Mouse (Mus musculus) myocyte (in vitro differentiated cells): ENCODE data around the gene Vmn2r31. TPM values are rescaled to one million over a fixed set of nuclear protein-coding genes. Genes with fewer than 3 reads are reported as not detected.
"Not testable (repeated sequence)": the region's sequence is repeated elsewhere in the genome, so short reads cannot be mapped to it uniquely, and the experiment has no call there.

Source experiments
- H3K27me3 ChIP-seq: one replicate; pipeline ENCODE4 v1.6.1; 2011; ENCODE audit not compliant: control insufficient read depth, insufficient read depth, insufficient read length
- H3K36me3 ChIP-seq: one replicate; pipeline ENCODE4 v1.6.1; 2011; ENCODE audit not compliant: control insufficient read depth, insufficient read depth
- H3K4me2 ChIP-seq: one replicate; pipeline ENCODE4 v1.6.1; 2011; ENCODE audit warnings: low read depth, control low read depth
- H3K4me3 ChIP-seq: one replicate; pipeline ENCODE4 v1.5.1; 2011; ENCODE audit warnings: mild to moderate bottlenecking, control low read depth, moderate library complexity
- H3K79me2 ChIP-seq: one replicate; pipeline ENCODE4 v1.6.1; 2011; ENCODE audit not compliant: control insufficient read depth, insufficient read depth
- H3ac ChIP-seq: one replicate; pipeline ENCODE4 v1.6.1; 2011; ENCODE audit not compliant: control insufficient read depth, insufficient read length
- polyA plus RNA-seq: library from polyadenylated mRNA; unstranded; fragments of >200 nt; fragmentation: generic; extraction: Trizol; gene quantifications from one replicate; pipeline ENCODE4 v1.2.1, GENCODE M21; 2012; ENCODE audit warnings: missing spikeins

Gene Vmn2r31
- not detected for polyA plus RNA-seq

DNA sequence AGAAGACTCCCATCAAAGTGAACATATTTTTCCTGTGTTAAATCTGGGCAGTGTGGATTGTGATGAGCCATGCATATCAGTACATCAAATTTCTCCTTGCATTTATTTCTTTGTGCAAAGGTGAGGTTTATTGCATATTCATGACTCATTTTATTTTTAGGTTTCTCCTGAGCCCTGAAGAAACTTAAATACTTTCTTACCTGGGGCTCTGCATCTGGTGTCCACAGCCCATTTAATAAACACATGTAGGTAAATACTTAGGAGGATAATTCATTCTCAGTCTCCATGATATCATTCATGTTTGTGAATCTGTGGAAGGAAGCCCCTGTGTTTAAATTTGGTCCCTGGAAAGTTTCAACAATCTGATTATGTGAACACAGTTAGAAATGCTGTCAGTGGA, at the start of gene Vmn2r31:
Vmn2r31 (minus strand) TSS at position 101 of the 400 bp plus-strand sequence.
- H3K4me2 ChIP-seq, H3K4me3 ChIP-seq, H3ac ChIP-seq, H3K36me3 ChIP-seq, H3K27me3 ChIP-seq, H3K79me2 ChIP-seq: not testable (repeated sequence)

DNA sequence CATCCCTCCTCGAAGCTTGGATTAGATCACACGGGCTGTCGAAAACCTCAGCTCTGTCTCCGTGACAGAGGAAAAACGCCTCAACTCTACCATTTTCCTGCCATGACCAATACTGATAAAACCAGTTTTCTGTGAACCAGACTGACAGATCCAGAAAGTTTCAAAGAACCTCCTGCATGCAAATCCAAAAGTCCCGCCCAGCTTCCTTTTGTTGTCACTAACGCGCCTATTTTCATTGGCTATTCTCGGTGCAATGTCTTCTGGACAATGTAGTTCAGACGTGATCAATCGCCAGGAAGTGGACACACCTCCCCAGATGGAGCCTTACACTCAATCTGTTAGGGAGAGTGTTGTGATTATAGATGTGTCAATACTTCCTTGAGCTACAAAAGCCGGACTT, 25.1 kb downstream of the Vmn2r31 start, which contains the start of gene Gm45783:
Gm45783 (minus strand) TSS at position 143 of the 400 bp plus-strand sequence.
- H3ac ChIP-seq, H3K79me2 ChIP-seq, H3K4me3 ChIP-seq, H3K27me3 ChIP-seq, H3K36me3 ChIP-seq: not testable (repeated sequence)
- peak within 1 kb of the TSS; percentile 48 for H3K4me2 ChIP-seq

DNA sequence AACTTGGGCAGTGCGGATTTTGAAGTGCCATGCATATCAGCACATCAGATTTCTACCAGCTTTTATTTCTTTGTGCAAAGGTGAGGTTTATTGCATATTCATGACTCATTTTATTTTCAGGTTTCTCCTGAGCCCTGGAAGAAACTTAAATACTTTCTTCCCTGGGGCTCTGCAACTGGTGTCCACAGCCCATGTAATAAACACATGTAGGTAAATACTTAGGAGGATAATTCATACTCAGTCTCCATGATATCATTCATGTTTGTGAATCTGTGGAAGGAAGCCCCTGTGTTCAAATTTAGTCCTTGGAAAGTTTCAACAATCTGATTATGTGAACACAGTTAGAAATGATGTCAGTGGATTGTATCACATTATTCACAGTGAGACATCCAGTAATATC, 62.0 kb downstream of the Vmn2r31 start, which contains the start of gene Vmn2r30:
Vmn2r30 (minus strand) TSS at position 101 of the 400 bp plus-strand sequence.
- H3K79me2 ChIP-seq, H3K36me3 ChIP-seq, H3K27me3 ChIP-seq, H3K4me2 ChIP-seq, H3ac ChIP-seq, H3K4me3 ChIP-seq: not testable (repeated sequence)

Other genes with a start within 250 kb of the Vmn2r31 start
- gene Zfp418, start 228.4 kb downstream of the Vmn2r31 start, polyA plus RNA-seq = 0.53 TPM
- gene Zfp772, start 189.7 kb downstream of the Vmn2r31 start, polyA plus RNA-seq = 1.4 TPM
- 0.06 TPM for gene Vmn2r29, start 152.4 kb downstream of the Vmn2r31 start, polyA plus RNA-seq
- gene Gm45844, start 121.4 kb downstream of the Vmn2r31 start, polyA plus RNA-seq = 0.59 TPM
- 15.8 TPM for gene Clcn4, start 98.9 kb downstream of the Vmn2r31 start, polyA plus RNA-seq
- not detected for gene Vmn2r30, start 62.1 kb downstream of the Vmn2r31 start, polyA plus RNA-seq
- not detected for gene Gm45783, start 25.1 kb downstream of the Vmn2r31 start, polyA plus RNA-seq
- not detected for gene Vmn2r32, start 80.3 kb upstream of the Vmn2r31 start, polyA plus RNA-seq
- not detected for gene Vmn2r33, start 167.1 kb upstream of the Vmn2r31 start, polyA plus RNA-seq